13 mouse cellular contexts compared by ENCODE assay signal in genomic region chr6:142941078-142941477, GRCm38 (mm10). TPM values are rescaled to one million over a fixed set of nuclear protein-coding genes. Genes with fewer than 3 reads are reported as not detected.
DNase-seq lines count a peak whose midpoint lies in the region; ATAC-seq and TF ChIP-seq lines count a peak whose summit lies in the region.
"Had no signal": no experiment of that assay in that cellular context is flagged by ENCODE, and none has a peak within 500 bp of the region (broad histone marks: within the 10 kb centered on the region; RNA-seq: fewer than 3 reads in every experiment).

No protein-coding gene starts in this region.

- H3K36me3 ChIP-seq in hindbrain, embryonic 14.5 days (replicated peaks; ENCODE audit: control insufficient read depth, insufficient read depth): peaks cover 11% of the 10 kb centered on the region; the same call in 1 of the 2 replicates
- H3K36me3 ChIP-seq: heart, embryonic 15.5 days; liver, embryonic 15.5 days had no signal

- H3K27ac ChIP-seq in hindbrain, embryonic 14.5 days: peak overlapping the region; percentile 43
- H3K27ac ChIP-seq: heart, embryonic 15.5 days; liver, embryonic 15.5 days had no signal

- TF ChIP-seq CTCF in lung, adult 2 months (IDR thresholded peaks at IDR 0.05; ENCODE audit: insufficient read depth, low read length): no peak

- WGBS in hindbrain, embryonic 14.5 days: 51% methylated on average over 8 of the region's 8 CpGs
- 86% methylated on average over 8 of the region's 8 CpGs for WGBS in lung, adult 2 months

- no peaks in the 10 kb centered on the region for H3K9me3 ChIP-seq in hindbrain, embryonic 14.5 days (ENCODE audit: control insufficient read depth, low read length)
- H3K9me3 ChIP-seq: heart, embryonic 15.5 days; liver, embryonic 15.5 days had no signal

- intact Hi-C loops in left cerebral cortex, postnatal 36 days (cut with DNase I): no loop called here

- H3K4me1 ChIP-seq in hindbrain, embryonic 14.5 days (replicated peaks; ENCODE audit: control insufficient read depth, insufficient read depth, low read length): peaks cover 9% of the 10 kb centered on the region; the same call in 1 of the 2 replicates
- H3K4me1 ChIP-seq in lung, adult 2 months (ENCODE audit: control insufficient read depth, insufficient read depth, low read length): no peaks in the 10 kb centered on the region

- peak; percentile 50 to 52 for DNase-seq in left cerebral cortex, adult 18-20 months (ENCODE audit: low spot score in 2 of 2)
- DNase-seq in left cerebral cortex, adult 11 months (ENCODE audit: low spot score): no peak
- peak; percentile 69 for DNase-seq in hindbrain, embryonic 14.5 days (ENCODE audit: low spot score)
- peak; percentile 18 to 40 for DNase-seq in left cerebral cortex, postnatal 36 days (ENCODE audit: low spot score in 2 of 2)
- peak; percentile 26 for DNase-seq in right cerebral cortex, postnatal 14 days
- DNase-seq in lung, adult 2 months: no peak
- DNase-seq in adrenal gland, postnatal 14 days: no peak
- no peak for DNase-seq in spleen, adult 12 weeks (ENCODE audit: low spot score)
- DNase-seq: gastrocnemius, postnatal 25 days had no signal

- H3K4me2 ChIP-seq in hindbrain, embryonic 14.5 days (replicated peaks): no peak overlapping the region
- H3K4me2 ChIP-seq: heart, embryonic 15.5 days; liver, embryonic 15.5 days had no signal

- H3K9ac ChIP-seq in hindbrain, embryonic 14.5 days: no peak overlapping the region
- H3K9ac ChIP-seq: heart, embryonic 15.5 days; liver, embryonic 15.5 days had no signal

- no peak for TF ChIP-seq POLR2A in lung, adult 2 months (IDR thresholded peaks at IDR 0.05; ENCODE audit: borderline replicate concordance, extremely low read depth, low read depth, low read length)

- no peaks in the 10 kb centered on the region for H3K27me3 ChIP-seq in hindbrain, embryonic 14.5 days (ENCODE audit: control insufficient read depth, insufficient read depth, low read length)
- H3K27me3 ChIP-seq: heart, embryonic 15.5 days; liver, embryonic 15.5 days; Patski had no signal

- H3K4me3 ChIP-seq in hindbrain, embryonic 14.5 days (replicated peaks; ENCODE audit: low read length): no peak overlapping the region
- H3K4me3 ChIP-seq in lung, adult 2 months (replicated peaks; ENCODE audit: extremely low read depth, low read depth, low read length): no peak overlapping the region
- H3K4me3 ChIP-seq: heart, embryonic 15.5 days; liver, embryonic 15.5 days had no signal

- peak; percentile 67 for ATAC-seq in hindbrain, embryonic 14.5 days (ENCODE audit: low FRiP score)
- ATAC-seq: intestine, embryonic 16.5 days; Patski had no signal

RNA-seq across cellular contexts. Expression of gene St8sia1, which starts 23.2 kb away (rescaled TPM):
- 10 to 100 TPM; 28.2 to 32.8 TPM for total RNA-seq in left cerebral cortex, adult 18-20 months (2021)
- 6.1 and 7.1 TPM in 2 replicates for polyA plus RNA-seq in hindbrain, embryonic 14.5 days (2014; fragmentation: Nextera tagmentation; extraction: Ambion mirVana)
- 10 to 100 TPM; 28.4 to 28.6 TPM for total RNA-seq in left cerebral cortex, postnatal 36 days (2021)
- 0.23 and 0.26 TPM in 2 replicates for polyA plus RNA-seq in lung, adult 2 months (2012; rRNA removed)
- total RNA-seq in adrenal gland, postnatal 14 days (2021): 1.9 and 2.8 TPM in 2 replicates

Comparison
In these comparisons a context has a peak if more than half of its experiments do, and no peak if none do; other contexts are left out.
1. DNase-seq: peak in left cerebral cortex, adult 18-20 months (2 of 2), hindbrain, embryonic 14.5 days (single experiment), left cerebral cortex, postnatal 36 days (2 of 2) and right cerebral cortex, postnatal 14 days (single experiment); none in left cerebral cortex, adult 11 months (single experiment), lung, adult 2 months (single experiment), adrenal gland, postnatal 14 days (single experiment) and spleen, adult 12 weeks (single experiment).